Mouse (Mus musculus) C2C12 (cell line): ENCODE measurements around the gene Anks1b.

Source experiments
- CEBPB ChIP-seq: IDR thresholded peaks from one replicate; pipeline ENCODE4 v1.6.1; 2011; ENCODE audit warnings: low read depth, mild to moderate bottlenecking, control low read depth, moderate library complexity
- CTCF ChIP-seq: IDR thresholded peaks from one replicate; pipeline ENCODE4 v1.5.1; 2011; ENCODE audit not compliant: control insufficient read depth, insufficient read depth, insufficient read length
- MYOG ChIP-seq: IDR thresholded peaks from one replicate; pipeline ENCODE4 v1.6.1; 2011; ENCODE audit not compliant: control insufficient read depth, insufficient read length; ENCODE audit errors: extremely low read depth
- USF1 ChIP-seq: IDR thresholded peaks from one replicate; pipeline ENCODE4 v1.6.1; 2011; ENCODE audit warnings: low read depth, mild to moderate bottlenecking, control low read depth, moderate library complexity

DNA sequence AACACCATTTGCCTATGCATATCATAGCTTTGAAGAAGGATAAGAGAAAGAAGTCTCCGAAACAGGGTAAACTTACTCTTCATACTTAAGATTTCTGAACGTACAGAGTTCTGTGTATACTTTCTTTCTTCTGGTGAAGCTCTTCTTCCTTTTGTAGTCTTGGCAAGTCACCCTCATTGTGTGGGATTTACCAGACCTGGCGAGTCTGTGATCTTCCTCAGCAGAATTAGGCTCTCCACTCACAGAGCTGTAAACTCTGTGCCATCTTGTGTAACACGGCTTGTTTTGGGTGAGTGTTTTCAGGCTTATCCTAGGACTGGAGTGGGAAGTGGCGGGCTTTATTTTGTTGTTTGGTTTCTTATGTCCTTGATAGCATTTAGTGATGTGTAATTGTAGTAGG lies 120.9 kb downstream of the Anks1b start:
- no peak for TF ChIP-seq CEBPB
- no peak for TF ChIP-seq CTCF
- no peak for TF ChIP-seq USF1
- no peak for TF ChIP-seq MYOG
